Mouse (Mus musculus) stomach, embryonic 16.5 days (tissue): Measurements from ENCODE around the gene Gstt4. TPM values are rescaled to one million over a fixed set of nuclear protein-coding genes. Genes with fewer than 3 reads are reported as not detected.

Source experiments
- ATAC-seq: fragments of 200-750 bp; cut with Nextera tagmentation; 2 replicates; pipeline ENCODE4 v1.8.0; 2017; ENCODE audit warnings: moderate number of reproducible peaks, moderate TSS enrichment; ENCODE audit not compliant: insufficient read depth, low FRiP score
- H3K27ac ChIP-seq: fragments of 300-500 bp; sonication (generic); 2 replicates; pipeline ENCODE4 v1.5.1; 2014; ENCODE audit warnings: low read length
- H3K27me3 ChIP-seq: fragments of 300-500 bp; sonication (generic); 2 replicates; pipeline ENCODE4 v1.6.1; 2014; ENCODE audit warnings: low read length, control low read depth, mixed read lengths; ENCODE audit not compliant: control insufficient read depth, insufficient read depth
- H3K36me3 ChIP-seq: fragments of 300-500 bp; sonication (generic); 2 replicates; pipeline ENCODE4 v1.6.1; 2014; ENCODE audit warnings: low read length; ENCODE audit not compliant: control insufficient read depth, insufficient read depth
- H3K4me1 ChIP-seq: fragments of 300-500 bp; sonication (generic); 2 replicates; pipeline ENCODE4 v1.6.1; 2014; ENCODE audit warnings: low read length, control low read depth, mixed read lengths; ENCODE audit not compliant: control insufficient read depth, insufficient read depth
- H3K4me2 ChIP-seq: fragments of 300-500 bp; sonication (generic); 2 replicates; pipeline ENCODE4 v1.6.1; 2014; ENCODE audit warnings: low read depth, low read length, mixed read lengths
- H3K4me3 ChIP-seq: fragments of 300-500 bp; sonication (generic); replicated peaks from 2 replicates; pipeline ENCODE4 v1.5.1; 2014; ENCODE audit warnings: mild to moderate bottlenecking, low read length
- H3K9ac ChIP-seq: fragments of 300-500 bp; sonication (generic); 2 replicates; pipeline ENCODE4 v1.6.1; 2014; ENCODE audit warnings: low read length
- H3K9me3 ChIP-seq: fragments of 300-500 bp; sonication (generic); replicated peaks from 2 replicates; pipeline ENCODE4 v1.6.1; 2016; ENCODE audit warnings: low read length, control low read depth; ENCODE audit not compliant: control insufficient read depth
- WGBS: fragments of 180-500 bp; shearing (Covaris S2); extraction: QIAGEN DNeasy Blood & Tissue Kit; methylation state at CpG from one replicate; pipeline ENCODE4 v1.1.7; 2014; 5-methylcytosine and 5-hydroxymethylcytosine counted together
- polyA plus RNA-seq: library from polyadenylated mRNA; unstranded; fragments of >200 nt; fragmentation: Nextera tagmentation; extraction: Ambion mirVana; gene quantifications from 2 replicates; pipeline ENCODE4 v1.2.1, GENCODE M21; 2015

Gstt4 gene
- polyA plus RNA-seq, 1 experiment from 2014 or later: not detected

- no peak overlapping the region for H3K9ac ChIP-seq
- no peaks in the 10 kb centered on the region for H3K36me3 ChIP-seq
- H3K27ac ChIP-seq: no peak overlapping the region
- H3K27me3 ChIP-seq: no peaks in the 10 kb centered on the region
- no peak overlapping the region for H3K4me2 ChIP-seq
- H3K9me3 ChIP-seq: no peaks in the 10 kb centered on the region
- WGBS: 65% methylated on average over 13 of the region's 13 CpGs
- H3K4me3 ChIP-seq: no peak overlapping the region
- ATAC-seq: no peak
- peaks cover 16% of the 10 kb centered on the region for H3K4me1 ChIP-seq
Observed at GRCm38 (mm10) chr10:75832272-75832895, 10.0 kb upstream of the Gstt4 start.

GRCm38 (mm10) chr10:75830275-75830670, 7.9 kb upstream of the Gstt4 start:
- no peaks in the 10 kb centered on the region for H3K36me3 ChIP-seq

GRCm38 (mm10) chr10:75829529-75830274, 7.4 kb upstream of the Gstt4 start:
- no peak overlapping the region for H3K27ac ChIP-seq
- H3K36me3 ChIP-seq: no peaks in the 10 kb centered on the region
- ATAC-seq: no peak
- no peak overlapping the region for H3K9ac ChIP-seq
- 64% methylated on average over 2 of the region's 2 CpGs for WGBS
- no peaks in the 10 kb centered on the region for H3K27me3 ChIP-seq
- peaks cover 5% of the 10 kb centered on the region; the same call in 1 of the 2 replicates for H3K4me1 ChIP-seq
- H3K9me3 ChIP-seq: no peaks in the 10 kb centered on the region
- H3K4me2 ChIP-seq: no peak overlapping the region
- H3K4me3 ChIP-seq: no peak overlapping the region

More at GRCm38 (mm10) chr10:75830275-75830670, 7.9 kb upstream of the Gstt4 start:
- 87% methylated on average over 2 of the region's 2 CpGs for WGBS
- Histone ChIP-seq H3K27ac (no peak overlapping the region), H3K4me1 (peaks cover 8% of the 10 kb centered on the region), H3K27me3 (no peaks in the 10 kb centered on the region), H3K9ac (no peak overlapping the region), H3K9me3 (no peaks in the 10 kb centered on the region), H3K4me3 (no peak overlapping the region), H3K4me2 (no peak overlapping the region)
- ATAC-seq: no peak

- no peak for ATAC-seq
- H3K9me3 ChIP-seq: no peaks in the 10 kb centered on the region
Observed at GRCm38 (mm10) chr10:75828500-75828931, 6.2 kb upstream of the Gstt4 start.

GRCm38 (mm10) chr10:75827668-75828360, 5.5 kb upstream of the Gstt4 start:
- Histone ChIP-seq H3K4me2 (no peak overlapping the region), H3K36me3 (no peaks in the 10 kb centered on the region), H3K9ac (no peak overlapping the region), H3K27ac (no peak overlapping the region), H3K4me1 (no peaks in the 10 kb centered on the region), H3K27me3 (no peaks in the 10 kb centered on the region), H3K4me3 (no peak overlapping the region), H3K9me3 (no peaks in the 10 kb centered on the region)
- ATAC-seq: 0 out of 2 replicates have a peak, but pooled peaks have one; percentile 29
- WGBS: 80% methylated on average over 4 of the region's 4 CpGs

More at GRCm38 (mm10) chr10:75828500-75828931, 6.2 kb upstream of the Gstt4 start:
- no peaks in the 10 kb centered on the region for H3K27me3 ChIP-seq
- H3K4me1 ChIP-seq: no peaks in the 10 kb centered on the region
- no peak overlapping the region for H3K4me2 ChIP-seq
- H3K9ac ChIP-seq: no peak overlapping the region
- no peak overlapping the region for H3K4me3 ChIP-seq
- no peak overlapping the region for H3K27ac ChIP-seq
- H3K36me3 ChIP-seq: no peaks in the 10 kb centered on the region

- Histone ChIP-seq H3K9ac (no peak overlapping the region), H3K27me3 (no peaks in the 10 kb centered on the region), H3K9me3 (no peaks in the 10 kb centered on the region), H3K4me1 (no peaks in the 10 kb centered on the region), H3K36me3 (no peaks in the 10 kb centered on the region), H3K4me3 (no peak overlapping the region), H3K4me2 (no peak overlapping the region), H3K27ac (no peak overlapping the region)
- ATAC-seq: no peak
- 84% methylated on average over 4 of the region's 4 CpGs for WGBS
Observed at GRCm38 (mm10) chr10:75824530-75824929, 2.2 kb upstream of the Gstt4 start.

- Histone ChIP-seq H3K27ac (no peak overlapping the region), H3K27me3 (no peaks in the 10 kb centered on the region), H3K4me3 (no peak overlapping the region), H3K9ac (no peak overlapping the region), H3K4me1 (no peaks in the 10 kb centered on the region), H3K4me2 (no peak overlapping the region), H3K9me3 (no peaks in the 10 kb centered on the region), H3K36me3 (no peaks in the 10 kb centered on the region)
- WGBS: 78% methylated on average over 1 of the region's 1 CpGs
- ATAC-seq: no peak
Observed at GRCm38 (mm10) chr10:75823782-75824181, 1.4 kb upstream of the Gstt4 start.

- H3K9ac ChIP-seq: no peak overlapping the region
- H3K36me3 ChIP-seq: no peaks in the 10 kb centered on the region
- no peaks in the 10 kb centered on the region for H3K9me3 ChIP-seq
- no peak for ATAC-seq
- WGBS: 82% methylated on average over 5 of the region's 5 CpGs
- no peaks in the 10 kb centered on the region for H3K4me1 ChIP-seq
- H3K27ac ChIP-seq: no peak overlapping the region
- H3K4me2 ChIP-seq: no peak overlapping the region
- H3K27me3 ChIP-seq: no peaks in the 10 kb centered on the region
- no peak overlapping the region for H3K4me3 ChIP-seq
Observed at GRCm38 (mm10) chr10:75819882-75820281, 2.5 kb downstream of the Gstt4 start.

GRCm38 (mm10) chr10:75818641-75819040, 3.7 kb downstream of the Gstt4 start:
- WGBS: 52% methylated on average over 10 of the region's 10 CpGs
- H3K27ac ChIP-seq: no peak overlapping the region

More at GRCm38 (mm10) chr10:75818641-75819040, 3.7 kb downstream of the Gstt4 start:
- Histone ChIP-seq H3K9me3 (no peaks in the 10 kb centered on the region), H3K4me3 (no peak overlapping the region), H3K27me3 (no peaks in the 10 kb centered on the region), H3K4me1 (no peaks in the 10 kb centered on the region), H3K9ac (no peak overlapping the region), H3K36me3 (no peaks in the 10 kb centered on the region), H3K4me2 (no peak overlapping the region)
- no peak for ATAC-seq
